Mouse (Mus musculus): ENCODE data around the gene Git2.
A peak's percentile ranks its signal among the peaks of the same experiment; 100 is the strongest.

Gene Git2

GRCm38 (mm10) chr5:114720784-114721183 is 54.5 kb downstream of the Git2 start:
- no peak for DNase-seq (ENCODE audit: low spot score)

DNA sequence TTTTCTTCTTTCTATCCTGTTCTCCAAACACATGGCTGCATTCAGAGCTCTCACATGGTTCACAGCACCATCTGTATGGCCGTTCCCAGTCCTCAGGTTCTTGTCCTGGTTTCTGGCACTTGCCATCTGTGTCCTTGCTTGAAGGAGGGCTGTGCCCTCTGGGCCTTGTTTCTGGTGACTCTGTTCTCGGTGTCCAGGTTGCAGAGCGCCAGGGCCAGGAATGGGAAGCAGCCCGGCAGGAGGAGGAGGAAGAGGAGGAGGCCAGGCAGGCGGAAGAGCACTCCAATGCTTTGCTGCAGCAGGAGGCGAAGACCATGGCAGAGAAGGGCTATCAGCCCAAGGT is 55.4 kb downstream of the Git2 start:
- no peak for DNase-seq (ENCODE audit: low spot score)

DNA sequence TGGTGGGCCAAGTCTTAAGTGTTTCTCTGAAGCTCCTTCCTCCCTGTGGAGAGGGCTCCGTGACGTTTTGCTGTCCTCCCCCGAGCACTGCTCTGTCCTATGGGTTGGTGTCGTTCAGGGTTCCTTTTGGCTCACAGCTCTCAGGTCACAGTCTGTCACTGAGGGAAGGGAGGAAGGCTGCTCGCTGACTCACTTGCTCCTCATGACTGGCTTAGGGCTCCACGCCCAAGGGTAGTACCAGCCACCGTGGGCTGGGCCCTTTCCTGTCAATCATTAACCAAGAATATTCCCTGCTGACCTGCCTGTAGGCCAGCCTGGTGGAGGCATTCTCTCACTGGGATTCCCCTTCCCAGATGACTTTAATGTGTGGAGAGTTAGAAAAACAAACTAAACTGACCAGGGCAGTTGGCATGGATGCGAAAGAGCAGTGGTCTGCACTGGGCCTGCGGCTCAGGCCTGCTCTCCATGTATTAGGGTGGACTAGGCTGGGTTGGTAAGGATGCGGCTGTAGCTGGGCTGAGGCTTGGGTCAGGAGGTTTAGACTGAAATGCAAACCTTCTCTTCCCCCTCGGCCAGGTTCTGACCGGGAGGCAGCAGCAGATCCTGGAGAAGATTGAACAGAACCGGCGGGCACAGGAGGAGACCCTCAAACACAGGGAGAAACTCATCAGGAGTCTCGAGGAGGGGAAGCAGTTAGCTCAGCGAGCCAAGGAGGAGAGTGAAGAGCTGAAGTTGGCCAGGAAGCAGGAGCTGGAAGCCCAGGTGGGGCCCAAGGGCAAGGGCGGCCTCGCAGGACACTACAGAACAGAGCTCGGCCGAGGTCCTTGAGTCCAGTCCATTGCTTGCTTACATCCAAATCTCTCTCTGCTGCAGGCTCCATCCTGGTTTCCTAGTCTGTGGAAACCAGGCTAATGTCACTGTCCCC is 56.1 kb downstream of the Git2 start:
- no peak for DNase-seq (ENCODE audit: low spot score)

GRCm38 (mm10) chr5:114718483-114718882 is 56.8 kb downstream of the Git2 start:
- DNase-seq (ENCODE audit: low spot score), result no peak

- no peak for DNase-seq (ENCODE audit: low spot score)
Measured at GRCm38 (mm10) chr5:114717937-114718336, 57.4 kb downstream of the Git2 start.

GRCm38 (mm10) chr5:114717292-114717691 is 58.0 kb downstream of the Git2 start:
- DNase-seq (ENCODE audit: low spot score), result no peak

DNA sequence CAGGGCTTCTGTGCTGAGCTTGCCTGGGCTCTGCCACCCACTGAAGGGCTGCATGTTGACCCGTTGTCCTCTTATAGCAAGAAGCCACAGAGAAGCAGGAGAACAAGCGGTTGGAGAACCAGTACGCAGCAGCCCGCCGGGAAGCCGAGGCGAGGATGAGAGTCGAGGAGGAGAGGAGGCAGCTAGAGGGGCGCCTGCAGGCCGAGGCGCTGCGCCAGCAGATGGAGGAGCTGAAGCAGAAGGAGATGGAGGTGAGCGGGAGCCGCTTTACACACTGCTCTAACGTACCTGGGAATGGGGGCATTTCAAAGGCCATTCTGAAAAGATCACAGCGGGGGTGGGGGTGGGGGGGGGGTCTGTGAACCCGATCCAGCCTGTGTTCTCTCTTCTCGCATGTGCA is 60.8 kb downstream of the Git2 start:
- no peak for DNase-seq (ENCODE audit: low spot score)

DNA sequence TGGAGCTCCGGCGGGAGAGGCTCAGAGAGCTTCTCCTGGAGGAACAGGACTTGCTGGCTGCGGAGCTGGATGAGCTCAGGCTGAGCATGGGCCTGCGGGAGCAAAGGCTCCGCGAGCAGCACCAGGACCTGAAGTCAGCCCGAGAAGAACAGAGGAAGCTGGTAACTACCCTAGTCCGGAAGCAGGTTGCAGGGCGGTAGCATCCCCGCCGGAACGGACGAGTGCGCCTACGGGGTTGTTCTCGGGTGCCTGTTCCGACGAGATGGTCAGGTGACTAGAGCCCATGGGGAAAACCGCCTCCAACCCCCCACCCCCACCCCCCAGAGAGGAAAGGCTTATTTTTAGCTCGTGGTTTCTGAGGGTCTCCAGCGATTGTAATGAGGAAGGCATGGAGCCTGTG is 66.0 kb downstream of the Git2 start:
- no peak for DNase-seq (ENCODE audit: low spot score)

GRCm38 (mm10) chr5:114708491-114708890 is 66.8 kb downstream of the Git2 start:
- no peak for DNase-seq (ENCODE audit: low spot score)

- peak; percentile 96 for DNase-seq (ENCODE audit: low spot score)
Measured at GRCm38 (mm10) chr5:114707265-114708068, 67.8 kb downstream of the Git2 start, which contains the start of gene Tchp. Tchp (plus strand) TSS chr5:114707760.

GRCm38 (mm10) chr5:114702403-114703392 is 72.6 kb downstream of the Git2 start:
- DNase-seq (ENCODE audit: low spot score), result no peak

- no peak for DNase-seq (ENCODE audit: low spot score)
Measured at GRCm38 (mm10) chr5:114699015-114699414, 76.3 kb downstream of the Git2 start.

DNA sequence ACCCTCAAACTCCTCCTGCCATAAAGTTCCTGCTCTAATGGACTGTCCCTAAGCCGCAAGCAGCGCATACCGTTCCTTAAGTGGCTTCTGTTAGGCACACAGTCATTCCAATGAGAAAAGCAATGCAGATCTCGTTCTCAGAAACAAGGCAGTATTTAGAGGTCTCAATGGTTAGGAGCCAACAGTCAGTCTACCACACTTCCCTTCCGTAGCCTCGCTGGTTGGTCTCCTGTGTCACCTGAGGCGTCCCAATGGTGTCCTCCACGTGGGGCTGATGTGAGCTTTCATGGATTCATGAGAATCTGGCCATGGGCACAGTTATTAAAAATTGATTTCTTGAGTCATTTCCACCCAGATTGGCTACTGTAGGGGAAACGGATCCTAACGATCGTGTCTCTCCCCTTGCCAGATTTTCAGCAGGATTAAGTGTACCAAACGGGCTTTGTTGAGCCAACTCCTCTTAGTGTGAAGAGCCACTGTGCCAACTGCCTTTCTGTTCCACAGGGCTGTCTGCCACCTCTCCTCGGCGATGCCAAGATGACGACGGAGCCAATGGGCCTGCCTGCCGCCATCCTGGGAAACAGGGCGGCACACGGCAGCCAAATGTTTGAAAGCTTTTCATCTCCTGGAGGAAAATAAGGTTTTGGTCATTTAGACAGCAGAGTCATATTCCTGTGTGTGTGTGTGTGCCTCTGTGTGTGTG is 77.1 kb downstream of the Git2 start:
- no peak for DNase-seq (ENCODE audit: low spot score)

GRCm38 (mm10) chr5:114696939-114697338 is 78.4 kb downstream of the Git2 start:
- no peak for DNase-seq (ENCODE audit: low spot score)

DNA sequence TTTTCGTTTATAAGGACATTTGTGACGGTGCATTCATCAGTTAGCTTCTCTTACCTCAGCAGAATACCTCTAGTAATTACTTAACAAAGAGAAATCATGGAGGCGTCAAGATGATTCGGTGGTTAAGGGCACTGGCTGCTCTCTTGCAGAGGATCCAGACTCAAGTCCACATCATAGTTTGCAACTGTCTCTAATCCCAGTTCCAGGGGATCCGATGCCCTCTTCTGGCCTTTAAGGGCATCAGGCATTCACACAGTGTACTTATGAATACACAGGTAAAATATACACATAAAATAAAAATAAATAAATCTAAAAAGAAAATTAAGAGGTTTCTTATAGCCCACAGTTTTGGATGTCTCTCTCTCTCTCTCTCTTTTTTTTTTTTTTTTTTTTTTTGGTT is 79.5 kb downstream of the Git2 start:
- no peak for DNase-seq (ENCODE audit: low spot score)

DNA sequence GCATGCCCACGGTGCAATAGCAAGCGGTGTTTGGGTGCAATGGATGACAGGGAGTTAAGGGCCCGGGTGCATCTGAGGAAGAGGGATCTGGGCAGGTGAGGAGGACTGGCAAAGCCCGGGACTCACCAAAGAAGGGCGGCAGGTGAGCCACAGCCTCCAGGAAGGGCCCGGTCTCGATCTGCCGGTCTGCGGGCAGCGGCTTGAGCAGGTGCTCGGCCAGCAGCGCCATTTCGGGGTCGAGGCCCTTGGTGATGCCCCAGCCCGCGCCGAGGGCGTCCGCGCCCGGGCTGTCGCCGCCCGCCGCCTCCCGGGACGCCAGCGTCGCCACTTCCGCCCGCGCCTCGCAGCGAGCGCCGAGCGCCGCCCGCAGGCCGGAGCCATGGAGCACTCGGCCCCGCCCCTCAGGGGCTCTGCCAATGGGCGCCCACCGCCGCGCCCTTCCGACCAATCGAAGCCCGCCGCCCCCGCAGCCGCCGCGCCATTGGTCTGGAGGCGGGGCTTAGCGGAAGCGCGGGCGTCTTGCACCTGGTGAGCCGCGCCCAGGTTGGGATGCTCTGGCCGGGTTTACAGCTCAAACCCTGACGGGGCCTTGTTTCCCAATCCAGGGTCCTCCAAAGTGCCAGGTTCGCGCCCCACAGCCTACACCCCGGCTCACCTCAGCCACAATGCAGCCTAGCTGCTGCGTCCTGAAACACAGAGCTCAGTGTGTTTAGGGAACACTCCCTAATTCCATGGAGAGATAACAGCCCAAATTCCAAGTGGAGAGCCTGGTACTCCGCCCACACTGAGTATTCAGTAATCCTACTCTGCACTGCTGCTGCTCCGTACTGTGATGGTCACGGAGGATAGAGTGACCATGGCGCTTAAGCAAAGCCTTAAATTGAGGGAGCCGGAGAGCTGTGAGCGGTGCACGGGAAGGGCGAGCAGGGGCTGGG is 84.4 kb downstream of the Git2 start, which contains the start of gene Gltp:
Gene Gltp (minus strand): TSS at position 352 of the 935 bp plus-strand sequence.
- peak; percentile 88 for DNase-seq (ENCODE audit: low spot score)

DNA sequence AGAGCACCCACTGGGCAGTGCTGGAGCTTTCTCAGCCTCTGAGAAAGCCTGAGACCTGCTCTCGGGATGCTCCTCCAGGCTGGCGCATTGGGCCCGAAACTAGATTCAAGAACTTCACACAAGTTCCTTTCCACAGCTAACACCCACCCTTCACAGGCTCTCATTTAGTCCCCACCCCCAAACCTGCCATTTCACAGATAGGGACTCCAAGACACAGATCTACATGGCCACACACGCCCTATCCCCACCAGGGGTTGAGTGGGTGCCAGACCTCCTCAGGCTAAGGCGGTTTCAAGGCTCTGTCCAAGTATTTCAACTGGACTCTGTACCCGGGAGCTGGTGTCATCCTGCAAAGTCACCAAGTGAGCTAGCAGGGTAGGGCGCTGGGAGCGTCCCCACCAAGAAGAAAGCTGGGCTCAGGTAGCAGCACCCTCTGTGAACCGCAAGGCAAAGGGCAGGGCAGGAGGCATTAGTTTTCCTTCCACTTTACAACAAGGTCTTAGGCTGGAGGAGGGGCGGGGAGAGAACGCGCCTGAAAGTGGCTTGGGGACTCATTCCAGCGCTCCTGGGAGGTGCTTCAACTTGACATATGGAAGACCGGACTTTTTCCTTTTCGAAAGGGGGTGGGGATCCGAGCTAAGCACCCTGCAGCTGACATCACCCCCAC is 85.5 kb downstream of the Git2 start:
- no peak for DNase-seq (ENCODE audit: low spot score)

DNA sequence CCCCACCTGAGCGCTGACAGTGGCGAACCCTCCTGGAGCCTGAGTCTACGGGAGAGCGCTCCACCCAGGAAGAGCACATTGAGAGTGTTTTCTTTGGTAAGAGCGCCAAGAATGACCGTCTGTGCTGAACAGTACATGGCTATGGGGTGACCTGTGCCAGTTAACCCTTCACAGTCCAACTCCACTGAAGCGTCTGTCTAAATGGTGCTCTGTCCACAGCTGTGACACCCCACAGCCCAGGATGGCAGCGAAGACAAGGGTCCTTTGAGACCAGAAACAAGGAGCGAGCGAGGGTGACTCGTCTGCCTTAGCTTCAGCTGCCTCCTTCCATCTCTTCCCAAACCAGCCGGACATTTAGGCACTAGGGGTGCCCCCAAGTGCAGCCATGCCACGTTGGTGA is 86.6 kb downstream of the Git2 start:
- no peak for DNase-seq (ENCODE audit: low spot score)

DNA sequence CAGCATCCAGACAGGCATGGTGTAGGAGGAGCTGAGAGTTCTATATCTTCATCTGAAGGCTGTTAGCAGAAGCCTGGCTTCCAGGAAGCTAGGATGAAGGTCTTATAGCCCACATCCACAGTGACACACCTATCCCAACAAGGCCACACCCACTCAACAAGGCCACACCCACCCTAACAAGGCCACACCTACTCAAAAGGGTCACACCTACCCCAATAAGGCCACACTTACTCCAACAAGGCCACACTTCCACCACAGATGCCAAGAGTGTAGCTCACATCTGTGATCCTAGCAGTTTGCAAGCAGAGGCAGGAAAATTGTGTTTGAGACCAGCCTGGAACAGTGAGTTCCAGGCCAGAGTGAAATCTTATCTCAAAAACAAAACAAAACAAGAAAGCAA is 87.4 kb downstream of the Git2 start:
- no peak for DNase-seq (ENCODE audit: low spot score)
